Mouse (Mus musculus) midbrain, embryonic 14.5 days (tissue): ENCODE results near the gene Pitpnm1. TPM values are rescaled to one million over a fixed set of nuclear protein-coding genes. Genes with fewer than 3 reads are reported as not detected.

Experiments used
- ATAC-seq: fragments of 200-750 bp; cut with Nextera tagmentation; 2 replicates; pipeline ENCODE4 v1.8.0; 2017; ENCODE audit warnings: moderate number of reproducible peaks, moderate library complexity; ENCODE audit not compliant: low FRiP score, low TSS enrichment
- DNase-seq: peaks from one replicate; pipeline ENCODE4 v3.0.0-alpha.2; 2015
- H3K27ac ChIP-seq: fragments of 300-500 bp; sonication (generic); replicated peaks from 2 replicates; pipeline ENCODE4 v1.5.1; 2014; ENCODE audit warnings: mild to moderate bottlenecking, low read depth, low read length, moderate library complexity
- H3K27me3 ChIP-seq: fragments of 300-500 bp; sonication (generic); 2 replicates; pipeline ENCODE4 v1.6.1; 2014; ENCODE audit warnings: low read length, control low read depth, mixed read lengths; ENCODE audit not compliant: control insufficient read depth, insufficient read depth
- H3K36me3 ChIP-seq: fragments of 300-500 bp; sonication (generic); 2 replicates; pipeline ENCODE4 v1.6.1; 2014; ENCODE audit warnings: low read length, control low read depth; ENCODE audit not compliant: control insufficient read depth, insufficient read depth
- H3K4me1 ChIP-seq: fragments of 300-500 bp; sonication (generic); 2 replicates; pipeline ENCODE4 v1.6.1; 2014; ENCODE audit warnings: mild to moderate bottlenecking, antibody characterized with exemption, low read length, control low read depth; ENCODE audit not compliant: control insufficient read depth, insufficient read depth
- H3K4me2 ChIP-seq: fragments of 300-500 bp; sonication (generic); 2 replicates; pipeline ENCODE4 v1.6.1; 2014; ENCODE audit warnings: mild to moderate bottlenecking, low read length, moderate library complexity
- H3K4me3 ChIP-seq: fragments of 300-500 bp; sonication (generic); replicated peaks from 2 replicates; pipeline ENCODE4 v1.5.1; 2014; ENCODE audit warnings: low read depth, low read length
- H3K9ac ChIP-seq: fragments of 300-500 bp; sonication (generic); replicated peaks from 2 replicates; pipeline ENCODE4 v1.6.1; 2014; ENCODE audit warnings: mild to moderate bottlenecking, low read length, moderate library complexity
- H3K9me3 ChIP-seq: fragments of 300-500 bp; sonication (generic); 2 replicates; pipeline ENCODE4 v1.6.1; 2016; ENCODE audit warnings: low read length, control low read depth, mixed read lengths; ENCODE audit not compliant: control insufficient read depth
- WGBS: fragments of 180-500 bp; shearing (Covaris S2); extraction: QIAGEN DNeasy Blood & Tissue Kit; methylation state at CpG from one replicate; pipeline ENCODE4 v1.1.7; 2014; 5-methylcytosine and 5-hydroxymethylcytosine counted together
- polyA plus RNA-seq: library from polyadenylated mRNA; unstranded; fragments of >200 nt; fragmentation: Nextera tagmentation; extraction: Ambion mirVana; gene quantifications from 2 replicates; pipeline ENCODE4 v1.2.1, GENCODE M21; 2014

Gene Pitpnm1
- polyA plus RNA-seq, 1 experiment from 2014 or later: 72.8 TPM

GRCm38 (mm10) chr19:4142416-4143173 lies 42.8 kb downstream of the Pitpnm1 start:
- no peak overlapping the region for H3K27ac ChIP-seq
- H3K9me3 ChIP-seq: 0 out of 2 replicates have a peak, but pooled peaks cover 4% of the 10 kb centered on the region
- WGBS: 91% methylated on average over 18 of the region's 18 CpGs
- no peaks in the 10 kb centered on the region for H3K27me3 ChIP-seq
- H3K9ac ChIP-seq: no peak overlapping the region
- H3K4me1 ChIP-seq: 0 out of 2 replicates have a peak, but pooled peaks cover 7% of the 10 kb centered on the region
- no peaks in the 10 kb centered on the region for H3K36me3 ChIP-seq
- DNase-seq: no peak
- no peak overlapping the region for H3K4me2 ChIP-seq
- no peak overlapping the region for H3K4me3 ChIP-seq
- no peak for ATAC-seq

GRCm38 (mm10) chr19:4143759-4144268 lies 44.0 kb downstream of the Pitpnm1 start, which contains the start of gene Cabp4:
TSS of gene Cabp4 (minus strand) at chr19:4144033.
- H3K27ac ChIP-seq: no peak within 1 kb of the TSS
- no peak for ATAC-seq
- no peak within 1 kb of the TSS for H3K4me3 ChIP-seq
- peaks cover 12% of the 10 kb centered on the region; the same call in 1 of the 2 replicates for H3K4me1 ChIP-seq
- H3K9ac ChIP-seq: no peak within 1 kb of the TSS
- H3K4me2 ChIP-seq: no peak within 1 kb of the TSS
- no peaks in the 10 kb centered on the region for H3K27me3 ChIP-seq
- no peak for DNase-seq
- 88% methylated on average over 7 of the region's 7 CpGs for WGBS
- H3K36me3 ChIP-seq: no peaks in the 10 kb centered on the region
- 0 out of 2 replicates have a peak, but pooled peaks cover 4% of the 10 kb centered on the region for H3K9me3 ChIP-seq

- Histone ChIP-seq H3K9me3 (0 out of 2 replicates have a peak, but pooled peaks cover 4% of the 10 kb centered on the region), H3K4me1 (peaks cover 15% of the 10 kb centered on the region; the same call in 1 of the 2 replicates), H3K9ac (no peak overlapping the region), H3K4me3 (no peak overlapping the region), H3K36me3 (no peaks in the 10 kb centered on the region; the same call in 1 of the 2 replicates), H3K27me3 (no peaks in the 10 kb centered on the region), H3K27ac (no peak overlapping the region), H3K4me2 (no peak overlapping the region)
- DNase-seq: no peak
- 86% methylated on average over 16 of the region's 16 CpGs for whole genome bisulfite sequencing
- ATAC-seq: no peak
Observed at GRCm38 (mm10) chr19:4144550-4145498, 45.0 kb downstream of the Pitpnm1 start.

GRCm38 (mm10) chr19:4145936-4146335 lies 46.1 kb downstream of the Pitpnm1 start:
- Histone ChIP-seq H3K4me2 (no peak overlapping the region), H3K4me1 (peaks cover 15% of the 10 kb centered on the region; the same call in 1 of the 2 replicates), H3K27ac (no peak overlapping the region), H3K9ac (no peak overlapping the region), H3K27me3 (no peaks in the 10 kb centered on the region), H3K4me3 (no peak overlapping the region), H3K9me3 (0 out of 2 replicates have a peak, but pooled peaks cover 4% of the 10 kb centered on the region), H3K36me3 (peaks cover 11% of the 10 kb centered on the region)
- WGBS: 75% methylated on average over 5 of the region's 5 CpGs
- DNase-seq (no peak), ATAC-seq (no peak)

GRCm38 (mm10) chr19:4146366-4147021 lies 46.7 kb downstream of the Pitpnm1 start:
- Histone ChIP-seq H3K36me3 (peaks cover 15% of the 10 kb centered on the region), H3K9ac (no peak overlapping the region), H3K4me2 (no peak overlapping the region), H3K4me3 (no peak overlapping the region), H3K9me3 (0 out of 2 replicates have a peak, but pooled peaks cover 4% of the 10 kb centered on the region), H3K27me3 (no peaks in the 10 kb centered on the region), H3K27ac (no peak overlapping the region), H3K4me1 (peaks cover 15% of the 10 kb centered on the region; the same call in 1 of the 2 replicates)
- DNase-seq (no peak), ATAC-seq (no peak)
- WGBS: 61% methylated on average over 12 of the region's 12 CpGs

DNA sequence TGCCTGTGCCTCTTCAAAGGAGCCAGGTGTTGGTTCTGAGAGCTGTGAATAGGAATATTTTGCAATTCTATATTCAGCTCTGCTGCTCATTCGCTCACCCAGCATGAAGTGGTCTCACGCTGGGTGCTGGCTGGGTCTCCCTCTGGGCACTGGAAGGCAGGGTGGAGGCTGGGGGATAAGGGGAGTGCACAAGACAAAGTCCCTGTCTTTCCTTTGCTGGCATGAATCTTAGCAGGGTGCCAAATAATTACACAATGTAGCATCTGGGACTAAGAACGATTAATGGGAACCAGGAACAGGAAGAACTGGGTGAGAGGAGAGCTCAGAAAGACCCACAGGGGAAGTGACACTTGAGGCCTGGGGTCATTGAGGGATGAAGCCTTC lies 47.2 kb downstream of the Pitpnm1 start:
- H3K9ac ChIP-seq: no peak overlapping the region
- H3K4me1 ChIP-seq: peaks cover 15% of the 10 kb centered on the region; the same call in 1 of the 2 replicates
- WGBS: 43% methylated on average over 3 of the region's 3 CpGs
- H3K27me3 ChIP-seq: no peaks in the 10 kb centered on the region
- H3K4me2 ChIP-seq: no peak overlapping the region
- H3K4me3 ChIP-seq: no peak overlapping the region
- H3K9me3 ChIP-seq: 0 out of 2 replicates have a peak, but pooled peaks cover 4% of the 10 kb centered on the region
- DNase-seq (no peak), ATAC-seq (no peak)
- H3K27ac ChIP-seq: no peak overlapping the region
- peaks cover 19% of the 10 kb centered on the region for H3K36me3 ChIP-seq

DNA sequence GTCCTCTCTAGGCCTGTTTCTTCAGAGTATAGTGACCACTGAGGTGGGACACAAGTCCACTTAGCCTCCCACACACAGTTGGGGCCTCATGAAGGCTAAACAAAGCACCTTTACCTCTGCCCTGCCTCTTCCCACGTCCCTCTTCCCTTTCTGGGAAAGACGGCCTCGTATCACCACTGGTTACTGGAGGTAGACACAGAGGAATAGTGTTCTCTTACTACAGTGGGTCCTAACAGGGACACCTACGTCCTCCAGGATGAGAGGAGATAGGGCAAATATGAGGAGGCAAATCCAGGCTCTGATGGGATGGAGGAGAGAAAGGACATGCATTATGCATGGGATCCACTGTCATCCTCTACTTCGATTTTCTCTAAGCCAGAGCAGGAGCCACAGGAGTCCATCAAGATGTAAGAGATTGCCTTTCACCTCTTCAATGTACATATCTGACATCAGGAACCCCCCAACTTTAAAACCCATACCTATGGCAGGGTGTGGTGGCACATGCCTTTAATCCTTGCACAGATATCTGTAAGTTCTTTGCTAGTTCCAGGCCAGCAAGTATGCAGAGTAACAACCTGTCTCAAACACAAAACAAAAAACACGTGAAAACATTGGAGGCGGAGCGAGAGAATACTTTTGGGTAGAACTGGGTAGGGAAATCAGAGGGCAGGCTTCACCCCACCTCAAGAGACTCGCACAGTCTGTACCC lies 48.1 kb downstream of the Pitpnm1 start:
- Histone ChIP-seq H3K9me3 (0 out of 2 replicates have a peak, but pooled peaks cover 4% of the 10 kb centered on the region), H3K9ac (peak overlapping the region; percentile 81), H3K4me2 (peak overlapping the region; percentile 86), H3K27me3 (no peaks in the 10 kb centered on the region), H3K4me1 (peaks cover 15% of the 10 kb centered on the region; the same call in 1 of the 2 replicates), H3K36me3 (peaks cover 25% of the 10 kb centered on the region), H3K27ac (peak overlapping the region; percentile 64; the same call in 1 of the 2 replicates), H3K4me3 (peak overlapping the region; percentile 80)
- peak; percentile 49 for ATAC-seq
- WGBS: 27% methylated on average over 9 of the region's 9 CpGs
- no peak for DNase-seq
